Mouse (Mus musculus): ENCODE results near the gene Gm47985.
A peak's percentile ranks its signal among the peaks of the same experiment; 100 is the strongest.
"Not testable (repeated sequence)": the region's sequence is repeated elsewhere in the genome, so short reads cannot be mapped to it uniquely, and the experiment has no call there.

Gm47985 gene

DNA sequence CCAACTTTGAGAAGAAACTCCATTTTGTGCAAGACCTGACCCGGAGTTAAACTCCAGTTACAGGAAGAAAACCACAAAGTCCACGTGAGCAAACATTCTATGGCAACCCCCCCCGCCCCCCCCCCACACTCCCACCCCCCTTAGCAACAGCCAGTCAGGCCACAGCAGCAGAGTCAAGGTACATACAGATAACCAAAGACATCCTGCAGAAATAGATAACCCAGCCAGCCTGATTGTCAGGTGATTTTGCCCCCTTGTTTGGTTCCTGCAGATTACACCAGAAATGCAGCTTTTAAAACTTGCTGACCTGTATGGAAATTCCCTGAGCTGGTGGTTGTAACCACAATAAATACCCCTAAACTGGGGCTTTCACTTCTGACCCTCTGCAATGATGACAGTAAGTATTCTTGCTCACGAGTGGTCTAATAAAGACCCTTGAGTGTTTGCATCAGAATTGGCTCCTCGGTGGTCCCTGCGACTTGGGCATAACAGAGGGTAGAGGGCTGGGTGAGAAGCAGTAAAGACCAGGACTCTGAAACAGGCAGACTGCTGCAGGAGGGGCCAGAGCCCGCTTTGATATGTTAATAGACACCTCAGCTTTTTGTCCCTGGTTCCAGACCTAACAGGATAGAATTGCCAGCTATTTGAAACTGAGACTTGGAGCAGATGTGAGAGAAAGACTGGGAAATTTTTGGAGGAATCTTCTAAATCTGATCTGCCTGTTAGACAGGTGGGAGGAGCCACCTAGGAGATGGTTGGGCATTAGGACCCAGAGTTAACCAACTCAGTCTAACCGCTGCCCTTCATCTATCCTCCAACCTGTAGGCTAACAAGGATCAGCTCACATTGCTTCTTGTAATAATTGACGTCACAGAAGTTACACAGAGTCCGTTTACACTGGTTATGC lies 5.1 kb upstream of the Gm47985 start:
- no peak for DNase-seq (ENCODE audit: low spot score in 2 of 2)

DNA sequence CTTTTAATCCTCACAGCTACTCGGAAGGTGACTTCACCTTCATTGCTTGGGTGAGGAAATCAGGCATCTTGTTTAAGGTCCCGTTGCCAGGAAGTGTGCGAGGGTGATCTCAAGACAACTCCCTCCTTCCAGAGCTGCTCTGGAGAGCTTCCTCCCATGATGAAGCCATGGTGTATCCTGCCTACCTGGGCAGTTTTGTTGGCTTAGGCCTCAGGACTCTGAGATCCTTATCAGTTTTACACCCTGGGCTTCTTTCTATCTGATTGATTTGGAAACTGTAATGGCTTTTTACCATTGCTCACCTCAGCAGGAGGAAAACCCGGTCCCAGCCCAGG lies 4.4 kb upstream of the Gm47985 start:
- peak in 1 of 2 experiments; percentile 11 for DNase-seq (ENCODE audit: low spot score in 2 of 2)

DNA sequence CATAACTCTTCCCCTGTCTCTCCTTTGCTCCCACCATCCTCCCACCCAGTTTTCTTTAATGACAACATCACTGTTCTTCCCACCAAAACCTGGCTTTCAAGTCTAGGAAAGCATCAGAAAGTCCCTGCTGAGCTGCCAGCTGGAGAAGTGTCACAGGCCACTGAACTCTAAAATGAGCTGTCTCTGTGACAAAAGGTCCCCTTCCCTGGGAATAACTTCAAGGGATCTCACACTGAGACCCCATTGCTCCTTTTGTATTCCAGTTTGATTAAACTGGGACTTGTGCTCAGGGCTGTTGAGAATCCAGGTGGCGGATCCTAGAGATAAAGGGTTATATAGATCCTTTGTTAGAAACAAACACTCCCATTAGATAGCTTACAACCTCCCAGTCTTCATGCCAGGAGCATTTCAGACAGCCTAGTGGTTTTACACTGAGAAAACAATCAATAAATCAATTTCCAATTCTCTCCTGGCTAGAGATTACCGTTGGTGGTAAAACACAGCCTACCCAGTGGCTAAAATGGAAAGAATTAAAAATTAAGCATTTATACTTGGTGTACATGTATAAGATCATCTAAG lies 3.7 kb upstream of the Gm47985 start:
- DNase-seq (ENCODE audit: low spot score in 2 of 2) = no peak

DNA sequence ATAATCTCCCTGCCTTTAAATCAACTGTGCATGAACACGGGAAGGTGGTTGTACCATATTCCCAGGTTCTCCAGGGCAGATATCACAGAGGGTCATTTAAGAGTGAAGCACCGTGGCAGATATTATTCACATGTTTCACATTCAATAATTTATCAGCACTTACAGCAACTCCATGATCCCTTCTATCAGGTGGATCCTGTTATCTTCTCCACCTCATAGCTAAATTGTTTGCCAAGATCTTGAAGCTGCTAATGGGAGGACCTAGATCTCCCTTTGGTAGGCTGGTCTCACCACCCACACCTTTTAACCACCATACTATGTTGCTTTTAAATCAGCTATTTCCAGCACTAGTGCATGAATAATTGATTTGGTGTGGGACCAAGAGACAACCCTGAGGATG lies 2.2 kb upstream of the Gm47985 start:
- DNase-seq (ENCODE audit: low spot score in 2 of 2) = no peak

DNA sequence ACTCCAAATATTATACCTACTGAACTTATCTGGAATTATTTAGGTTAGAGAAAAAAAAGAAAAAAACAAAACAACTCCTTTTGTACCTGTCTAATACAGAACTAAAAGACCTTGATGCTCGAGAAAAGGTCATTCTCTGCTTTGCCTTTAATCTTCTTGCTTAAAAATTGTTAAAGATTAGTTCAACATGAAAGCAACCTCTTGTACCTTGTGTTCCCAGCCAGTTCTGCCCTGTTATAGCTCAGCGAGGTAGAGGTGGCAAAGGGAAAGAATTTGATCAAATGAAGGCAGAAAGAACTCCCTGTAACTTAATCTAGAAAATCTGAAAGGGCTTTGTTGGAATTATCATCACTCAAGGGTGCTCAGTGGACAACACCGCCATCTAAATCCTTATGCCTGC lies 3.8 kb downstream of the Gm47985 start:
- DNase-seq (ENCODE audit: low spot score in 2 of 2) = not testable (repeated sequence)

DNA sequence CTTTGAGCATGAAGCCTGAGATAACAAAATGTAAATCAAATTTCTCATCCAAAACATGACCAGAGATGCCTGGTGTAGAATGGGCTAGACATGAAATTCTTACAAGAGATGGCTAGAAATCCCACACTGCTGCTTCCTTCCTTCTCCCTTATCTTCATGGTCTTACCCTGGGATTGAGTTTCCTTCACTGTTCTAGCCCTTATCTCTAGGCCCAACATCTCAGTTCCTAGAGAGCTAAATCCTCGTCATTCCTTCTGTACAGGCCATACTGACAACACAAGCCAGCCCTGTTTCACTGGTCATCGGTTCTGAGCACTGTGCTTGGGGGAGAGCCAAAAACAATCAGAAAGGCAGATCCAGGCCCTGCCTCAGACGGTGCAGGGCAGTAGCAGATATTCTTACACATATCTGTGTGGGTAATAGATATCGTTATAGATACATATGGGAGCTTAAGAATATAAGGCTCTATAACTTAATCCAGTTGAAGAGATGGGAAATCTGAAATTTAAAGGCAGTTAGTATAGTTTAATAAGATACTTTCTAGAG lies 4.6 kb downstream of the Gm47985 start:
- not testable (repeated sequence) for DNase-seq (ENCODE audit: low spot score in 2 of 2)

DNA sequence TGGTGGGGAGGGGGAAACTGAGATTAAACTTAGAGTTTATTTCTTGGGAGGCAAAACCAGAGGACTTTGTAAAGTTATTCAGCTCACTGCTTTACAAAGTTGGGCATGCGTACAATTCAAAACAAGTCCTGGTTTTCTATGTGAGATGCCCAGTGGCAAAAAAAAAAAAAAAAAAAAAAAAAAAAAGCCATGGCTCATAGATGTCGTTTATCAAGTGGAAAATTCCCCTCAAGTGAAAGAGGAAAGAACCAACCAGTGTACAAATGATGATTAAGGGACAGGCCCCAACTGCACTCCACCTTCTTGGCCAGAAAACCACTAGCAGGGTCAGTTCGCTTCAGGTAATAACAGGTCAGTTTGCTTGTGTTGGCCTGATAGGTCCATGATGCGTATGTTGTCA lies 6.1 kb downstream of the Gm47985 start:
- DNase-seq (ENCODE audit: low spot score in 2 of 2) = no peak

DNA sequence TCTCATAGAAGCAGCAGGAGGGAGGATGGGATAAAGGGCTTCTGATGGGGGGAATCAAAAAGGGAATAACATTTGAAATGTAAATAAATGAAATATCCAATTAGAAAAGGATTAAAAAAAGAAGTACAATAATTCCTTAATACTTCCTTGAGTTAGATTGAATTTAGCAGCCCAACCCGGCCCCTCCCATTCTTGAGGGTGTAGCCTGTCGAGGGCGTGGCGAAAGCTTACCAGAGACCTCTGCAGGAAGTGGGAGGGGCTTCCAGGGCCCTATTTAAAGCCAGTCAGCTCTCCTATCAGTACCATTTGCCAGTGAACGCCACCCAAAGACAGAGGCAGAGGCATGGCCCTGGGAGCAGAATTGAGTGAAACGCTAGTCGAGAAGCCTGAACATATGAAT lies 9.7 kb downstream of the Gm47985 start, which contains the start of gene Gm8947:
TSS of gene Gm8947 (plus strand) at position 302 of the 400 bp plus-strand sequence.
- DNase-seq (ENCODE audit: low spot score in 2 of 2) = not testable (repeated sequence)

DNA sequence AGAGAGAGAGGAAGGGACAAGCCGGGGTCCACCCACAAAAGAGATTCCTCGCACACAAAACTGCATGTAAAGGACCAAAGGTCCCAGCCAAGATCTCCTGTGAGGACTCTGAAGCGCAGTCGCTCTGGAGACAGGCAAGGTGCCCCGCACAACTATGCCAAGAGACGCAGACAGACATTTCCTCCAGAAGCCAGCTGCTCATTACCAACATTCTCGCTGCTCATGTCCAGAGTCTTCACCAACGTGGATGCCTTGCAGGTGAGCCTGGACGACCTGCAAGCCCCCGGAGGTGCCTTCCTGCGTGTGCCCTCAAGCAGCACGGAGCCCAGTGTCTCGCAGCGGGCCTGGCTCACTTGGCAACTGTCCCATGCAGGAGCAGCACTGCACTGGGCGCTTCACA lies 10.4 kb downstream of the Gm47985 start:
- DNase-seq (ENCODE audit: low spot score in 2 of 2) = not testable (repeated sequence)

DNA sequence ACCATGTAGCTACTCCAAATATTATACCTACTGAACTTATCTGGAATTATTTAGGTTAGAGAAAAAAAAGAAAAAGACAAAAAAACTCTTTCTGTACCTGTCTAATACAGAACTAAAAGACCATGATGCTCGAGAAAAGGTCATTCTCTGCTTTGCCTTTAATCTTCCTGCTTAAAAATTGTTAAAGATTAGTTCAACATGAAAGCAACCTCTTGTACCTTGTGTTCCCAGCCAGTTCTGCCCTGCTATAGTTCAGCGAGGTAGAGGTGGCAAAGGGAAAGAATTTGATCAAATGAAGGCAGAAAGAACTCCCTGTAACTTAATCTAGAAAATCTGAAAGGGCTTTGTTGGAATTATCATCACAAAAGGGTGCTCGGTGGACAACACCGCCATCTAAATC lies 13.6 kb downstream of the Gm47985 start:
- not testable (repeated sequence) for DNase-seq (ENCODE audit: low spot score in 2 of 2)

DNA sequence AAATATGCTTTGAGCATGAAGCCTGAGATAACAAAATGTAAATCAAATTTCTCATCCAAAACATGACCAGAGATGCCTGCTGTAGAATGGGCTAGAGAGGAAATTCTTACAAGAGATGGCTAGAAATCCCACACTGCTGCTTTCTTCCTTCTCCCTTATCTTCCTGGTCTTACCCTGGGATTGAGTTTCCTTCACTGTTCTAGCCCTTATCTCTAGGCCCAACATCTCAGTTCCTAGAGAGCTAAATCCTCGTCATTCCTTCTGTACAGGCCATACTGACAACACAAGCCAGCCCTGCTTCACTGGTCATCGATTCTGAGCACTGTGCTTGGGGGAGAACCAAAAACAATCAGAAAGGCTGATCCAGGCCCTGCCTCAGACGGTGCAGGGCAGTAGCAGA lies 14.4 kb downstream of the Gm47985 start:
- DNase-seq (ENCODE audit: low spot score in 2 of 2) = not testable (repeated sequence)

DNA sequence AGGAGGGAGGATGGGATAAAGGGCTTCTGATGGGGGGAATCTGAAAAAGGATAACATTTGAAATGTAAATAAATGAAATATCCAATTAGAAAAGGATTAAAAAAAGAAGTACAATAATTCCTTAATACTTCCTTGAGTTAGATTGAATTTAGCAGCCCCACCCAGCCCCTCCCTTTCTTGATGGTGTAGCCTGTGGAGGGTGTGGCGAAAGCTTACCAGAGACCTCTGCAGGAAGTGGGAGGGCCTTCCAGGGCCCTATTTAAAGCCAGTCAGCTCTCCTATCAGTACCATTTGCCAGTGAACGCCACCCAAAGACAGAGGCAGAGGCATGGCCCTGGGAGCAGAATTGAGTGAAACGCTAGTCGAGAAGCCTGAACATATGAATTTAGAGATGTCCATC lies 15.8 kb downstream of the Gm47985 start, which contains the start of gene Gm47995:
TSS of gene Gm47995 (plus strand) at position 329 of the 400 bp plus-strand sequence.
- DNase-seq (ENCODE audit: low spot score in 2 of 2) = not testable (repeated sequence)

DNA sequence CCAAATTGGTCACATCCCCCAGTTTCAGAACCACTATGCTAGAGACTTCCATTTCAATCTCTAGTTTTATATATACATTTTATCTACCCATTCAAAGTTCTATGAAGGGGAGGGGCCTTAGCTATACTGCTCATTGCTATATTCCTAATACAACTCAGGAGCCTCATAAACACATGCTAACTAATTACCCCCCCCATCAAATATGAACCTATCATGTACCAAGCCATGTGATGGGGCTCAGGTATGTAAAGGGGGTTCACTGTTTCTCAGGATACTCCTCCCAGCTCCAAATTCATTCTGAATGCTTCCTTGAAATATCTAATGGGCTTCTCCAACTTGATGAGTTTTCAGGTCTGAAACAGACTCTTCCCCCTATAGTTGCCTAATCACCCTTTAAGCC lies 18.3 kb downstream of the Gm47985 start:
- DNase-seq (ENCODE audit: low spot score in 2 of 2) = not testable (repeated sequence)

DNA sequence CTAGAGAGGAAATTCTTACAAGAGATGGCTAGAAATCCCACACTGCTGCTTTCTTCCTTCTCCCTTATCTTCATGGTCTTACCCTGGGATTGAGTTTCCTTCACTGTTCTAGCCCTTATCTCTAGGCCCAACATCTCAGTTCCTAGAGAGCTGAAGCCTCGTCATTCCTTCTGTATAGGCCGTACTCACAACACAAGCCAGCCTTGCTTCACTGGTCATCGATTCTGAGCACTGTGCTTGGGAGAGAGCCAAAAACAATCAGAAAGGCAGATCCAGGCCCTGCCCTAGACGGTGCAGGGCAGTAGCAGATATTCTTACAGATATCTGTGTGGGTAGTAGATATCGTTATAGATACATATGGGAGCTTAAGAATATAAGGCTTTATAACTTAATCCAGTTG lies 20.4 kb downstream of the Gm47985 start:
- not testable (repeated sequence) for DNase-seq (ENCODE audit: low spot score in 2 of 2)

DNA sequence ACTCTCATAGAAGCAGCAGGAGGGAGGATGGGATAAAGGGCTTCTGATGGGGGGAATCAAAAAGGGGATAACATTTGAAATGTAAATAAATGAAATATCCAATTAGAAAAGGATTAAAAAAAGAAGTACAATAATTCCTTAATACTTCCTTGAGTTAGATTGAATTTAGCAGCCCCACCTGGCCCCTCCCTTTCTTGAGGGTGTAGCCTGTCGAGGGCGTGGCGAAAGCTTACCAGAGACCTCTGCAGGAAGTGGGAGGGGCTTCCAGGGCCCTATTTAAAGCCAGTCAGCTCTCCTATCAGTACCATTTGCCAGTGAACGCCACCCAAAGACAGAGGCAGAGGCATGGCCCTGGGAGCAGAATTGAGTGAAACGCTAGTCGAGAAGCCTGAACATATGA lies 21.5 kb downstream of the Gm47985 start, which contains the start of gene 3110040M04Rik:
TSS of gene 3110040M04Rik (plus strand) at position 304 of the 400 bp plus-strand sequence.
- DNase-seq (ENCODE audit: low spot score in 2 of 2) = not testable (repeated sequence)

DNA sequence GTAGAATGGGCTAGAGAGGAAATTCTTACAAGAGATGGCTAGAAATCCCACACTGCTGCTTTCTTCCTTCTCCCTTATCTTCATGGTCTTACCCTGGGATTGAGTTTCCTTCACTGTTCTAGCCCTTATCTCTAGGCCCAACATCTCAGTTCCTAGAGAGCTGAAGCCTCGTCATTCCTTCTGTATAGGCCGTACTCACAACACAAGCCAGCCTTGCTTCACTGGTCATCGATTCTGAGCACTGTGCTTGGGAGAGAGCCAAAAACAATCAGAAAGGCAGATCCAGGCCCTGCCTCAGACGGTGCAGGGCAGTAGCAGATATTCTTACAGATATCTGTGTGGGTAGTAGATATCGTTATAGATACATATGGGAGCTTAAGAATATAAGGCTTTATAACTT lies 26.2 kb downstream of the Gm47985 start:
- not testable (repeated sequence) for DNase-seq (ENCODE audit: low spot score in 2 of 2)

DNA sequence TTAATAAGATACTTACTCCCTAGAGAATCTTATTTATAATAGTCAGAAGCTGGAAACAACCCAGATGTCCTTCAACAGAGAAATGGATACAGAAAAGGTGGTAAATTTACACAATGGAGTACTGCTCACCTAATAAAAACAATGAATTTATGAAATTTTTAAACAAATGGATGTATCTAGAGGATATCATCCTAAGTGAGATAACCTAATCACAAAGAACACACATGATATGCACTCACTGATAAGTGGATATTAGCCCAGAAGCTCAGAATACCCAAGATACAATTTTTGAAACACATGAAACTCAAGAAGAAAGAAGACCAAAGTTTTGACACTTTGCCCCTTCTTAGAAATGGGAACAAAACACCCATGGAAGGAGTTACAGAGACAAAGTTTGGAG lies 26.6 kb downstream of the Gm47985 start:
- not testable (repeated sequence) for DNase-seq (ENCODE audit: low spot score in 2 of 2)

DNA sequence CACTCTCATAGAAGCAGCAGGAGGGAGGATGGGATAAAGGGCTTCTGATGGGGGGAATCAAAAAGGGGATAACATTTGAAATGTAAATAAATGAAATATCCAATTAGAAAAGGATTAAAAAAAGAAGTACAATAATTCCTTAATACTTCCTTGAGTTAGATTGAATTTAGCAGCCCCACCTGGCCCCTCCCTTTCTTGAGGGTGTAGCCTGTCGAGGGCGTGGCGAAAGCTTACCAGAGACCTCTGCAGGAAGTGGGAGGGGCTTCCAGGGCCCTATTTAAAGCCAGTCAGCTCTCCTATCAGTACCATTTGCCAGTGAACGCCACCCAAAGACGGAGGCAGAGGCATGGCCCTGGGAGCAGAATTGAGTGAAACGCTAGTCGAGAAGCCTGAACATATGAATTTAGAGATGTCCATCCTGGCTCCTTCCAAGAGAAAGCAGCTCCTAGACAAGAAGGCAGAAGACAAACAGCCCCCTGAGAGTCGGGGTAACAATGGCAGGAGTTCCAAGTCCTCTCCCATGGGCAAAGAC lies 27.6 kb downstream of the Gm47985 start, which contains the start of gene Gm47996:
TSS of gene Gm47996 (plus strand) at position 308 of the 532 bp plus-strand sequence.
- not testable (repeated sequence) for DNase-seq (ENCODE audit: low spot score in 2 of 2)

DNA sequence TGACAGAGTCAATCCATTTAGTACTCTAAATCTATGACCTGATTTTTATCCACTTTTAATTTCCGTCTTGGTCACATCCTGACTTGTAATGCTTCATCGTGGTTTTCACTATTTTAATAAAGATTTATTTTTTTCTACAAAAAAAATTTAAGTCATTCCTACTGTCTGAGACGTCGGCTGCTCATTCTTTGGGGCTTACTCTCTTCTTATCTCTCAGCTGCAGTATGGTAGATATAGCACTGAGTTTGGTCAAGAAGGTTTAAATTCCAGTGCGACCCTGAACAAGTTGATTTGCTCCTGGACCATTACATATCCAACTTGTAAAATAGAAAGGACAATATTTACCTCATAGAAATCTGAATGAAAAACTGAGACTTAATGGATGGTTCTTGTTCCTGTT lies 29.3 kb downstream of the Gm47985 start:
- not testable (repeated sequence) for DNase-seq (ENCODE audit: low spot score in 2 of 2)

DNA sequence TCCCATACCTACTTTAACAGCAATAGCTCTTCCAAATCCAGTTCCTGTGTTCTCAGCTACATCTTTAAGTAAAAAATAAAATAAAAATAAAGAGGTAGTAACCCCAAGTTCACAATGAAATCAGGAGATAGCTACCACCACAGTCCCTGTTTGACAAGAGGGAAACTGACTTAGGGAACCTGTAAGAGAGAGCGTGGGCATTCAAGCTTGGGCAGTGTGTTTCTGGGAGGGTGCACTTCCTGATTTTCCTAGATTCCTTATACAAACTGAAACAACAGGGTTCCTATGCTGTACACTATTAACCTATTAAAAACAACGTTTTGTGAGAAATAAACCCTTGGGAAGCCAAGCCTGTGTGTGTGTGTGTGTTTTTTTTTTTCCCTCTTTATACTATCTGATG lies 32.5 kb downstream of the Gm47985 start:
- no peak for DNase-seq (ENCODE audit: low spot score in 2 of 2)

DNA sequence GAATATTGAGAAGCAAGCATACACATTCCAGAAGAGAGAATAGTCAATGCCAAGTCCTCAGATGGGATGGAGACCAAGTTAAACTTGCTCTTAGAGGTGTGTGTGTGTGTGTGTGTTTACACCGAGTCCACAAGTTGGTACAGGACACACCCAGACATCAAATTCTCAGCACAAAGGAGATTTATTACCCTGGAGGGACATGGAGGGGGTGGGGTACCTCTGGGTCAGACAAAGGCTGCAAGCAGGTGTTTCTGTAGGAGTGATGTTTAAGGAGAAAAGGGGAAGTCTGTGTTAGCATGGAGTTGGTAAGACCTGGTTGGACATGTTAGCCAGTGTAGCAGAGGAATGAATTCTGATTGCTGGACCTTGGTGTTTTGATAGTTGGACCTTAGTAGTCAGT lies 33.6 kb downstream of the Gm47985 start:
- no peak for DNase-seq (ENCODE audit: low spot score in 2 of 2)

DNA sequence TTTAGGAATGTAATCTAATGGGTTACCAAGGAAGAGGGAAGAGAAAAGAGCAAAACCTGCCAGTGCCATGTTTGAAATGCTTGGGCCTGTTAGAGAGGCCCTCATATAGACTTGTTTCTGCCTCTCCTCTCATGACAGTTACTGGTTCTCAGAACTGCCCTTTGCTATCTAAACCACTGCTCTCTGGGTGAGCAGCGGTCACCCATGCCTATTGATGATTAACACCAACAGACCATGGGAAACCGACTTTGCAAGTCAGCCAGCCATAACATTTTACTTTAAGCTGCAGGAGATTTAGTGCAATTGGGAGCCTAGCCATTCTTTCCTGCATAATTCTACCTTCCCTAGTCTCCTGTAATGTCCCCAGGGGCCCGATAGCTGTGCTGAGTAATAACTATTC lies 34.1 kb downstream of the Gm47985 start:
- no peak for DNase-seq (ENCODE audit: low spot score in 2 of 2)

Measured in urinary bladder, adult 18-20 months (tissue).